Mouse (Mus musculus) urinary bladder, postnatal 4 days (tissue): ENCODE measurements at regions not wholly inside any gene's neighbourhood (a gene's known extent, or its start where the extent isn't known, plus 50 kb on each side); places are given as distances from the start of the nearest gene placed in this dataset.

Experiments used
- DNase-seq, 2 experiments: peaks; one replicate each; pipeline ENCODE4 v3.0.0; 2021 to 2022; ENCODE audit warnings: low spot score in 2 of 2

GRCm38 (mm10) chr1:44957125-44957524 lies 354.2 kb upstream of the Col3a1 start:
- DNase-seq, result no peak

DNA sequence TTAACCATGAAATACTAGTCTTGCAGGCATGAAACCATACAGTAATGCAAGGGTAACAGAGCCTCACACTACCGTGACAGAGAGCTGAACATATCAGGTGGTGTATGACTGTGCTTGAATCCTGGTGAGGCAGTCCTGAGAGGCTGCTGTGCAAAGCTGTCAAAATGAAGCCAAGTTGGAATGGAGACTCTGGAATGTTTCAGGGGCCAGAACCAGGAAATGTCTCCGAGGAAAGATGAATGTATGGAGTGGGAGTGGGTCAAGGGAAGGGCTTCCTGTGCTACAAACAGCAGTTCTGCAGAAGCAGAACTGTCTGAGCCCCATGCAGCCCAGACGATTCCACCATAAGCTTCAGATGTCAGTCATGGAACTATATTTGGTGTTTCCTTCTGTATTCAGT lies 324.2 kb upstream of the Col3a1 start:
- no peak for DNase-seq

DNA sequence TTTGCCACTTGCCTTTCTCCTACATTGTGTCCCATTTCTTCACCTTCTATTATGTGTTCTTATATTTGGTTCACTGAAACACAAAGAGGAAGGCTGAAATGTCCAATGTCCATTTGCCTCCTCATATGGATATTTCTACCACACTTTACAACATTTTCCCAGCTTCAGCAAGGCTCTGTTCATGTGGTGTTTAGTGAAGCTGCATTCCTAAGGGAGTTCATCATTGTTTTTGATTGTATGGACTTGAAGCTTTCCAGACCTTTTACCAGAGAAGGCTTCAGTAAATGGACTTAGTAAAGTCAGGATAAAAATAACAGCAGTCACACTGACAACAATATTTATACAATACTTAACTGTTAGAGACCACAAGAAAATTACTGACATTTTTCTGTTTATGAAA lies 290.8 kb upstream of the Col3a1 start:
- no peak for DNase-seq

- no peak for DNase-seq
These were observed 290.1 kb upstream of the Col3a1 start for GRCm38 (mm10) chr1:45021234-45021633.

DNA sequence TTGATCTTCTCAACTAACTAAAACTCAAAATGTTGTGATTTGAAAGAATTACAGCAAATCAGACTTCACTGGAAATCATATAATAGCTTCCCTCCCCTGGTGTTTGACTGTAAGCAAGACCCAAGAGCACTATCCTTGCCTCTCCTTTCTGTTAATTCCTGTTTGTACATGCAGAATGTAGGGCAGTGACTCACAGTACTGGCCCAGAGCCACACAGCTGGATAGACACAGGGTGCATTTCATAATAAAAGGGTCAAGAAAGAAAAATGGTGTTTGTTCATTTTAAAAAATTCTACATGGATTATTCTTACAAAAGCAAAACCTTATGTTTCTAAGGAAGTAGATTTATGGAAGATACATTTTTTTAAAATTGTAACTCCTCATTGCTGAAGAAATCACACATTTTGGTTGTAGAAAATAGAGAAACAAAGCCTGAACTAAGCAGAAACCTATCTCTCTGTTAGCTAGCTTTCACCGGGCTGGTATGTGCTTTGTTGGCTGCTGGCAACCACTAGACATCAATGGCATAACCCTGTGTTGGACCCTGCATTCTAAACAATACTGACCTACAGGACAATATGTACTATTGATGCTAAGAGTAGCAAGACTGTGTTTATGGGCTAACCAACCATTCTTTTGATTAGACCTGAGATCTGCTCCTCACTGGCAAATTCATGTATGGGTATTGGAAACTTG lies 289.0 kb upstream of the Col3a1 start:
- DNase-seq, result peak; percentile 57 to 76

GRCm38 (mm10) chr1:45023336-45023735 lies 288.0 kb upstream of the Col3a1 start:
- DNase-seq, result no peak

- no peak for DNase-seq
These were observed 279.8 kb upstream of the Col3a1 start for GRCm38 (mm10) chr1:45031436-45032027.

DNA sequence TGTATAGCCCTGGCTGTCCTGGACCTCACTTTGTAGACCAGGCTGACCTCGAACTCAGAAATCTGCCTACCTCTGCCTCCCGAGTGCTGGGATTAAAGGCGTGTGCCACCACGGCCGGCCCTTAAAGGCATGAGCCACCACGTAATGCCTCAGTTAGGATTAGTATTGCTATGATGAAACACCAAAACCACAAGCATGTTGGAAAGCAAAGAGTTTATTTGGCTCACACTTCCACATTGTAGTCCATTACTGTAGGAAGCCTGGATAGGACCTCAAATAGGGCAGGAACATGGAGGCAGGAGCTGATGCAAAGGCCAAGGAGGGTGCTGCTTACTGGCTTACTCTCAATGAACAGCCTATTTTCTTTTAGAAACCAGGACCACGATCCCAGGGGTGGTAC lies 278.0 kb upstream of the Col3a1 start:
- DNase-seq, result no peak

GRCm38 (mm10) chr1:45041328-45041727 lies 270.0 kb upstream of the Col3a1 start:
- no peak for DNase-seq

DNA sequence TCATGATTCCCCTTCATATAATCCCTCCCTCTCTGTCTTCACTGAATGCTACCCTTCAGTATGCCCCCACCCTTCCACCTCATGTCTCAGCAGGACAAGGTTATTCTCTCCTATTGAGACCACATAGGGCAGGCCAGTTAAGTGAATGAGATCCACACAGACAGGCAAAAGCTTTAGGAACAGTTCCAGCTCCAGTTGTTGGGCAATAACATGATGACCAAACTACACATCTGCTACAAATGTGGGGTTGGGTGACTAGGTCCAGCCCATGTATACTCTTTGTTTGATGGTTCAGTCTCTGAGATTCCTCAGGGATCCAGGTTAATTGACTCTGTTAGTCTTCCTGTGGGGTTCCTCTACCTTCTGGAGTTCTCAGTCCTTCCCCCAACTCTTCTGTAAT lies 269.5 kb upstream of the Col3a1 start:
- DNase-seq, result no peak

DNA sequence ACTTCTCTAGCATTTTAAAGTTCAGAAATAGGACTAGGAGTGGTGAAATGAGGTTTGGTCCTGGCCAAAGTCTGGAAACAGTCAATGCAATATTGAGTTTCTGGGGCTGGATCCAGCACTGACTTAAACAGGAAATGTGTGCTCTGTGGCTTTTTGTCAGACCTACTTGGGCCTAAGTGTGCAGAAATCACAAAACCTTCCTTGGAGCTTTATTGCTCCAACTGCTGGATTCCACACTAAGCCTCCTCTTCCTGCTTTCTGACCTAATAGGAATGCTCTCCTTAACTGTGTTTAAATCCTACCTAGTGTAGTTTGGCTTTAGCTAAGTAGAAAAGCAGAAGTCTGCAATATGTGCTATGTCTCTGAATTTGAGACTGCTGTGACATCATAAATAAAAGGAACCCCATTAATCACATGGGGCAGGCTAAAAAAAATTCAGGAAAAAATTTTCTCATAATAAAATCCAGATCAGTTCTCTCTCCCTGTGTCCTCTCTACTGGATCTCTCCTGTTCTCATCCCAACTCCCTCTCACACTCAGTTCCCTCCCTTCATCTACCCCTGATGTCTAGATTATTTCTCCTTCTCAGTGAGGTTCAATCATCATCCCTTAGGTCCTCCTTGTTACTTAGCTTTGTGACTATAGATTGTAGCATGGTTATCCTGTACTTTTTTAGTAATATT lies 268.0 kb upstream of the Col3a1 start:
- DNase-seq, result no peak

DNA sequence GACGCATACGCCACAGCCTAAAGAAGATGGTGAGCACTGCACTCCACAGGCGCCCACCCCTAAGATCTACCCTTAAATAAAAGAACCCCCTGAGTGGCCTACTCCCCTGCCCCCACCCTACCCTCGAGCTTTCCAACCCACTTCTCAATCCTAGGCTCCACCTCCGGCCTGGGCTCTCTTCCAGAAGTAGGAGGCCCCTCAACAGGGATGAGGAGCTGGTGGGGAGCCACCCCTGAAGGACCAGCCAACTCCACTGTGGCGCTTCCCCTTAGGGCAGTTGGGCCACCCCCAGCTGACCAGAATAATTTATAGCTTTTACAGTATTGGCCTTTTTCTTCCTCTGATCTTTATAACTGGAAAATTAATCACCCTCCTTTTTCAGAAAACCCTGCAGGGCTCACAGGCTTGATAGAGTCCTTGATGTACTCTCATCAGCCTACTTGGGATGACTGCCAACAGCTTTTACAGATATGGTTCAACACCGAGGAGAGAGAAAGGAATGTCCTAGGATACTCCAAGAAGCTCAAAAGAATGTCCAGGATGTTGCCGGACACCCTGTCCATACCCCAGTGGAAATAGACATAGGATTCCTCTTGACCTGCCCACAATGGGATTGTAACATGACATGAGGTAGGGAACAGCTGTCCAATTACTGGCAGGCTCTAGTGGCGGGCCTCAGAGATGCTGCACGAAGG lies 220.3 kb upstream of the Col3a1 start:
- peak in 1 of 2 experiments; percentile 28 for DNase-seq

- no peak for DNase-seq
These were observed 210.4 kb upstream of the Col3a1 start for GRCm38 (mm10) chr1:45100966-45101365.

- DNase-seq, result no peak
These were observed 194.8 kb upstream of the Col3a1 start for GRCm38 (mm10) chr1:45116409-45117144.

- DNase-seq, result no peak
These were observed 176.1 kb upstream of the Col3a1 start for GRCm38 (mm10) chr1:45135152-45135714.

DNA sequence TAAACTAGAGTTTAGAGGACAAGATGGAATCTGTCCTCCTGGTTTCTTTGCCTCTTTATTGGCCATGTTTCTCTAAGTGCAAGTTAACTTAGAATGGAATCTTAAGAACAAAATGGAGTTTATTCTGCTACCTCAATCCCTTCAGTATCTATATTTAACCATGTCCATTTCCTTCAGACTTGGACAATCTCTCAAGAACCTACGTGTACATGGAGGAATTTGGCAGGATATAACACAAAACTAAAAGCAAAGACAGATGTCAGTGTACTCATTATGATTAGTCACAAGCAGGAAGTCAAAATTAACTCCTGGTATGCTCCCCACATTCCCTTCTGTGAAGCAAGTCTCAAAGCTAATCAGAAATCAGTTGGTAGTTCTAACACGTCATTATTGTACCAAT lies 164.3 kb upstream of the Col3a1 start:
- no peak for DNase-seq

DNA sequence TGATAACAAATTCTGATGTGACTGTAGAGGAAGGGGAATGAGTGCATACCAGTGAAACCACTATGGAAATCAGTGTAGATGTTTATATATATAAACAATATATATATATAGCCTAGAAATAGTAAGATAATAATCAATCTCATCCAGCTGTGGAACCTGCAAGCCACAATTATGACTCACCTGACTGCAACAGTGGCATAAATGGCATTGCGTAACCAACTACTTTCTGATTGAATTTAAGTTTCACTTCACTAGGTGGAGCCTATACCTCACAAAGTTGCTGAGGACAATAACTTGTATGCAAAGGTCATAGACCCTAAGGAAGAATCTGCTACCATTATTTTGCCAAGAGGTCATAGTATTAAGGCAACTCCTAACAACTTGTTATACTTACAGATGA lies 129.7 kb upstream of the Col3a1 start:
- DNase-seq, result no peak

- DNase-seq, result no peak
These were observed 126.0 kb upstream of the Col3a1 start for GRCm38 (mm10) chr1:45185341-45185740.

DNA sequence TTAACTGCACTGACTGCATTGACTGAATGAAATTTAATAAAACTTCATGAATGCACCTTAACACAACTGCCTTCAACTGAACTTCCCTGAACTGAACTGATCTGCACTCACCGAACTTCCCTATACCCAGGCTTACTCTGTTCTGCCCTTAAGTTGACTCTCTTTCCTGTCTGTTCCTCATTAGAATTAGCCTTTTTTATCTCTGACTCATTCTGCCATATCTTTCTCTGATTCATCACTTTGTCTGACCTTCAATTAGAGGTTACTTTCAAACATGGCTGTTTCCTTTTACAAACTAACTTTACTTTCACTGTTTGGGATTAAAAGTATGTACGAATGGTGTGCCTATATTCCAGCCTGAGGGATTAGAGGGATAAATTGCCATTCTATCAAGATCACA lies 103.4 kb upstream of the Col3a1 start:
- DNase-seq, result no peak

DNA sequence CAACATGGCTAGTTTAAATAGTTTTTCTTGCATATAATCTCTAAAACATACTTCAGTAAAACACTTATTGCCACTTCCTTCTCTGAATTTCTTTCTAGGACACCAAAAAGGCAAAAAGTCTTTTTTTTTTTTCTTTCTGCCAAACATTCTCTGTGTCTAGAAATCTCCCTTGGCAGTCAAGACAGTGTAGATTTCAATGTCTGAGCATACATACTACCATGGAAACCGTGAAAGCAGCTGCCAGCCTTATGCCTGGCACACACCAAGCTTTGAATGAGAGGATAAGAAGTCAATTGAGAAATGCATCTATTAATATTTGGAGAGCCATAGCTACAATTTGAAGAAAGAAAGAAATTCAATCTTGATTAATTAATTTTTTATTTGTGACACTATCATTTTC lies 95.1 kb upstream of the Col3a1 start:
- DNase-seq, result no peak
